Mouse (Mus musculus): ENCODE results near the gene Kif3c.

- TF ChIP-seq POLR2A (IDR thresholded peaks at IDR 0.05; ENCODE audit: low read depth, low read length) (no peak), CTCF (IDR thresholded peaks at IDR 0.05; ENCODE audit: extremely low read depth, insufficient read length, insufficient replicate concordance, low read depth, low read length) (no peak)
These were observed 19.9 kb downstream of the Kif3c start for GRCm38 (mm10) chr12:3384860-3385259.
